Mouse (Mus musculus) limb, embryonic 13.5 days (tissue): ENCODE results near the gene Map4k4. TPM values are rescaled to one million over a fixed set of nuclear protein-coding genes. Genes with fewer than 3 reads are reported as not detected.

Source experiments
- ATAC-seq: fragments of 200-750 bp; cut with Nextera tagmentation; 2 replicates; pipeline ENCODE4 v1.8.0; 2017; ENCODE audit warnings: low read depth, moderate number of reproducible peaks, moderate TSS enrichment; ENCODE audit not compliant: low FRiP score
- H3K27ac ChIP-seq: fragments of 300-500 bp; sonication (generic); 2 replicates; pipeline ENCODE4 v1.5.1; 2015; ENCODE audit warnings: inconsistent platforms, mild to moderate bottlenecking, moderate library complexity
- H3K27me3 ChIP-seq: fragments of 300-500 bp; sonication (generic); 2 replicates; pipeline ENCODE4 v1.6.1; 2015; ENCODE audit warnings: mild to moderate bottlenecking, inconsistent platforms
- H3K36me3 ChIP-seq: fragments of 300-500 bp; sonication (generic); 2 replicates; pipeline ENCODE4 v1.6.1; 2015; ENCODE audit warnings: inconsistent platforms, mild to moderate bottlenecking, moderate library complexity
- H3K4me1 ChIP-seq: fragments of 300-500 bp; sonication (generic); 2 replicates; pipeline ENCODE4 v1.6.1; 2015; ENCODE audit warnings: inconsistent platforms
- H3K4me2 ChIP-seq: fragments of 300-500 bp; sonication (generic); replicated peaks from 2 replicates; pipeline ENCODE4 v1.6.1; 2015; ENCODE audit warnings: inconsistent platforms, mild to moderate bottlenecking, moderate library complexity
- H3K4me3 ChIP-seq: fragments of 300-500 bp; sonication (generic); 2 replicates; pipeline ENCODE4 v1.5.1; 2015; ENCODE audit warnings: moderate library complexity, mild to moderate bottlenecking, inconsistent platforms
- H3K9ac ChIP-seq: fragments of 300-500 bp; sonication (generic); 2 replicates; pipeline ENCODE4 v1.6.1; 2015; ENCODE audit warnings: mild to moderate bottlenecking, inconsistent platforms
- H3K9me3 ChIP-seq: fragments of 300-500 bp; sonication (generic); 2 replicates; pipeline ENCODE4 v1.6.1; 2016; ENCODE audit warnings: inconsistent platforms
- WGBS: fragments of 180-500 bp; shearing (Covaris S2); methylation state at CpG from one replicate; pipeline ENCODE4 v1.1.7; 2015; 5-methylcytosine and 5-hydroxymethylcytosine counted together
- polyA plus RNA-seq: library from polyadenylated mRNA; unstranded; fragments of >200 nt; fragmentation: Nextera tagmentation; extraction: Ambion mirVana; gene quantifications from 2 replicates; pipeline ENCODE4 v1.2.1, GENCODE M21; 2015

Gene Map4k4
- polyA plus RNA-seq, 1 experiment from 2014 or later: 49.3 TPM

- Histone ChIP-seq H3K4me2 (no peak overlapping the region), H3K27me3 (no peaks in the 10 kb centered on the region), H3K9ac (no peak overlapping the region), H3K9me3 (no peaks in the 10 kb centered on the region), H3K36me3 (no peaks in the 10 kb centered on the region), H3K4me3 (no peak overlapping the region), H3K4me1 (peaks cover 95% of the 10 kb centered on the region), H3K27ac (no peak overlapping the region)
- no peak for ATAC-seq
- 76% methylated on average over 5 of the region's 5 CpGs for WGBS
Observed at GRCm38 (mm10) chr1:39956712-39957111, 56.0 kb downstream of the Map4k4 start.

DNA sequence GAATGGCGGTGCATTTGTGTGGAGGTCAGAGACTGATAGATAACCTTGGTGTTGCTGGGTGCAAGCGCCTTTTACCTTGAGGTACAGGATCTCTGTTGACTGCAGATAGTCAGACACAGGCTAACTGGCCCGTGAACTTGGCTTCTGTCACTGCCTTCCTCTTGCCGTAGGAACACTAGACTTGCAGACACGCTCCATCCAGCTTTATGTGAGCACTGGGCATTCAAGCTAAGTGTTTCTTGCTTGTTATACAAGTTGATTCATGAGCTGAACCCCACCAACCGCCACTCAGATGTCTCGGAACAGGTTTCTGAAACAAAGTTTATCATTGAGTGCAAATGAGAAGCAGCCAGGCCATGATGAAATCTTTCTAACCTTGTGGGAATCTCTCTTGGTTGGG, 57.3 kb downstream of the Map4k4 start:
- WGBS: 76% methylated on average over 7 of the region's 7 CpGs
- ATAC-seq: no peak
- Histone ChIP-seq H3K9me3 (no peaks in the 10 kb centered on the region), H3K4me3 (no peak overlapping the region), H3K4me1 (peaks cover 95% of the 10 kb centered on the region), H3K36me3 (peaks cover 11% of the 10 kb centered on the region), H3K27ac (no peak overlapping the region), H3K9ac (no peak overlapping the region), H3K27me3 (no peaks in the 10 kb centered on the region), H3K4me2 (no peak overlapping the region)

GRCm38 (mm10) chr1:39960623-39961022, 59.9 kb downstream of the Map4k4 start:
- ATAC-seq: no peak
- WGBS: 95% methylated on average over 1 of the region's 1 CpGs
- no peak overlapping the region for H3K9ac ChIP-seq
- H3K27ac ChIP-seq: no peak overlapping the region
- no peak overlapping the region for H3K4me2 ChIP-seq
- H3K9me3 ChIP-seq: no peaks in the 10 kb centered on the region
- no peaks in the 10 kb centered on the region for H3K27me3 ChIP-seq
- no peak overlapping the region for H3K4me3 ChIP-seq
- peaks cover 83% of the 10 kb centered on the region for H3K4me1 ChIP-seq
- H3K36me3 ChIP-seq: peaks cover 27% of the 10 kb centered on the region

DNA sequence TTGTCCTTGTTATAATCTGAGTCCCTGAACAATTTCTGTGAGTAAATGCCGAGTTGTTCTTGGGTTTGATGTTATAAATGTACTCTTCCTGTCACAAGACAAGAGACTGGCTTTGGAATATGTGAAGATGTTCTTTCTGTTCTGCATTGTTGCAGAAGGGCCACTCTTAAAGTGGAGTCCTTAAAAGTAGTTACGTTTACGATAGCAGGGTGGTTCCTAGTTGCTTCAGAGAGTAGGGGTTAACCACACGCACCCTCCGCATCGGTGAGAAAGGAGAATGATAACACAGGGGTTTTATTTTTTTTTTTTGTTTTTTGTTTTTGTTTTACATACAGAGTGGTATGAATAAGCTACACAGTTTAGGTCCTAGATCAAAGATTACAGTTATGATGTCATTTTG, 60.4 kb downstream of the Map4k4 start:
- Histone ChIP-seq H3K4me3 (no peak overlapping the region), H3K9me3 (no peaks in the 10 kb centered on the region), H3K4me2 (no peak overlapping the region), H3K36me3 (peaks cover 28% of the 10 kb centered on the region), H3K4me1 (peaks cover 78% of the 10 kb centered on the region), H3K27ac (no peak overlapping the region), H3K9ac (no peak overlapping the region), H3K27me3 (no peaks in the 10 kb centered on the region)
- 89% methylated on average over 6 of the region's 6 CpGs for WGBS
- ATAC-seq: no peak

- peaks cover 66% of the 10 kb centered on the region for H3K4me1 ChIP-seq
- H3K9ac ChIP-seq: no peak overlapping the region
- 49% methylated on average over 4 of the region's 4 CpGs for WGBS
- H3K36me3 ChIP-seq: peaks cover 32% of the 10 kb centered on the region
- peak; percentile 14; the same call in 1 of the 2 replicates for ATAC-seq
- H3K9me3 ChIP-seq: no peaks in the 10 kb centered on the region
- H3K4me2 ChIP-seq: no peak overlapping the region
- peak overlapping the region; percentile 65; the same call in 1 of the 2 replicates for H3K27ac ChIP-seq
- no peaks in the 10 kb centered on the region for H3K27me3 ChIP-seq
- H3K4me3 ChIP-seq: no peak overlapping the region
Observed at GRCm38 (mm10) chr1:39962321-39962720, 61.6 kb downstream of the Map4k4 start.

DNA sequence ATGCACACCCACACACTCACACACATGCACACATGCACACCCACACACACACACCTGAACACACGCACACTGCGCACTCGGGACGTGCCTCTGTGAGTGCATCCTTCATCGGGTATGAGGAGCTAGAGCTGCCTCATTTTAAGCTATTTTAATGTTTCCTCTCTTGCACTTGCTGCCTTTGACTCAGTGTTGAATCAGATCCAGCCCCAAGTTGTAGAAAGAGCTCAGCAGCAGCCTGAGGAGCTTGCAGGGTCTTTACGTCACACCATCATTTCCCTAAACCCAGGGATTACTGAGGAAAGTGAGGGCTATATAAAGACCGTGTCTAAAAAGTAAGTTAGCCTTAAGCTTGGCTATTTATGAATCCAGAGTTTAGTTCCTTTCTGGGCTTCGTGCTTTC, 62.1 kb downstream of the Map4k4 start:
- H3K27me3 ChIP-seq: no peaks in the 10 kb centered on the region
- peak overlapping the region; percentile 65; the same call in 1 of the 2 replicates for H3K27ac ChIP-seq
- no peak overlapping the region for H3K9ac ChIP-seq
- WGBS: 75% methylated on average over 8 of the region's 8 CpGs
- no peaks in the 10 kb centered on the region for H3K9me3 ChIP-seq
- ATAC-seq: peak; percentile 66
- no peak overlapping the region for H3K4me3 ChIP-seq
- H3K4me1 ChIP-seq: peaks cover 61% of the 10 kb centered on the region
- no peak overlapping the region for H3K4me2 ChIP-seq
- peaks cover 33% of the 10 kb centered on the region for H3K36me3 ChIP-seq

GRCm38 (mm10) chr1:39963821-39964220, 63.1 kb downstream of the Map4k4 start:
- H3K9me3 ChIP-seq: no peaks in the 10 kb centered on the region
- ATAC-seq: no peak
- H3K36me3 ChIP-seq: peaks cover 38% of the 10 kb centered on the region
- peaks cover 52% of the 10 kb centered on the region for H3K4me1 ChIP-seq
- no peaks in the 10 kb centered on the region for H3K27me3 ChIP-seq
- 0 out of 2 replicates have a peak overlapping the region, but pooled peaks have one; percentile 39 for H3K27ac ChIP-seq
- no peak overlapping the region for H3K4me3 ChIP-seq
- H3K9ac ChIP-seq: 0 out of 2 replicates have a peak overlapping the region, but pooled peaks have one; percentile 25
- WGBS: 66% methylated on average over 3 of the region's 3 CpGs
- H3K4me2 ChIP-seq: no peak overlapping the region

DNA sequence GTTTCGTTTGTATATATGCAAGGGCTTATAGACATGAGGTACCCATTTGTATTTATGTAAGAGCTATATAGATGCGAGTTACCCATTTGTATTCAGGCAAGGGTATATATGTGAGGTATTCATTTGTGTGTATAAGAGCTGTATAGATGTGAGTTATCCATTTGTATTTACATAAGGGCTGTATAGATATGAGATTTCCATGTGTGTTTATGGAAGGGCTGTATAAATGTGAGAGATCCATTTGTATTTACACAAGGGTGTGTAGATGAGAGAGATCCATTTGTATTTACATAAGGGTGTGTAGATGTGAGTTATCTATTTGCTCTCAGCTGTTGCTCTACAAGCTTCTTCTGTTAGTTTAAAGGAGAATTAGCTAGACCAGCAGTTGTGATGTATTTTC, 63.7 kb downstream of the Map4k4 start:
- WGBS: 88% methylated on average over 2 of the region's 2 CpGs
- H3K4me1 ChIP-seq: peaks cover 51% of the 10 kb centered on the region
- no peaks in the 10 kb centered on the region for H3K27me3 ChIP-seq

GRCm38 (mm10) chr1:39965461-39965860, 64.7 kb downstream of the Map4k4 start:
- WGBS: 63% methylated on average over 3 of the region's 3 CpGs
- Histone ChIP-seq H3K27ac (no peak overlapping the region), H3K9ac (no peak overlapping the region), H3K4me1 (peaks cover 49% of the 10 kb centered on the region), H3K36me3 (peaks cover 45% of the 10 kb centered on the region), H3K4me3 (no peak overlapping the region), H3K9me3 (no peaks in the 10 kb centered on the region), H3K4me2 (no peak overlapping the region), H3K27me3 (no peaks in the 10 kb centered on the region)
- no peak for ATAC-seq

More for the DNA sequence above, 63.7 kb downstream of the Map4k4 start:
- Histone ChIP-seq H3K9ac (no peak overlapping the region), H3K4me2 (no peak overlapping the region), H3K36me3 (peaks cover 38% of the 10 kb centered on the region), H3K4me3 (no peak overlapping the region), H3K27ac (no peak overlapping the region), H3K9me3 (no peaks in the 10 kb centered on the region)
- ATAC-seq: no peak

- Histone ChIP-seq H3K4me1 (peaks cover 18% of the 10 kb centered on the region), H3K27me3 (no peaks in the 10 kb centered on the region), H3K36me3 (peaks cover 32% of the 10 kb centered on the region), H3K9me3 (no peaks in the 10 kb centered on the region), H3K4me2 (no peak overlapping the region), H3K27ac (no peak overlapping the region), H3K4me3 (no peak overlapping the region), H3K9ac (no peak overlapping the region)
- ATAC-seq: no peak
- 60% methylated on average over 7 of the region's 7 CpGs for WGBS
Observed at GRCm38 (mm10) chr1:39968999-39969398, 68.3 kb downstream of the Map4k4 start.

DNA sequence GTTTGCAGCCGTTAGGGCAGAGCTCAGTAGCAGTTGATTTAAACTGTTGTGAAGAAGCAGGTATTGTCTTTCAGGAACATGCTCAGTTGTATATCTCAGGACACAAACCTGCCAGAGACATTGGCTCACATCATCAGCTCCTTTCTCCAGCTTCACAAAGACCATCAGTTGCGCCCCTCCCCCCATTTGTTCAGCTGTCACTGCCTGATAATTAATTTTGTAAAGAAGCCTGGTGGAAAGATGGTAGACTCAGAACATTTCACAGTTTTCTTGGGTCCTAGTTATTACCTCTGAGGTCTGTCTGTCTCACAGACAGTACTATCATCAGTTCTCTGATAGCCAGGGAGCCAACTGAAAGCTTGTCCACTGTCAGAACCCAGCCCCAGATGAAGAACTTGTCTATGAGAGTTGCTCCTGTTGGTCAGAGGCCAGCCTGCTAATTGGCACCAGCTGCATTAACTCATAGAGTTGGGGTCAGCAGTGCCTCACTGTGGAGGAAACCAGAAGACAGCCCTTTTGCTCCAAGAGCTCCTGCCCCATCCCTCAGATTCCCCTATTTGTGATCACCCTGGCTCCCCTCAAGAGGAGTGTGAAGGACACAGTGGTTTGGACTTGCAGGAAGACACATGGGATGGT, 69.2 kb downstream of the Map4k4 start:
- no peak overlapping the region for H3K9ac ChIP-seq
- no peak for ATAC-seq

GRCm38 (mm10) chr1:39972411-39972810, 71.7 kb downstream of the Map4k4 start:
- Histone ChIP-seq H3K36me3 (peaks cover 52% of the 10 kb centered on the region), H3K9ac (no peak overlapping the region), H3K4me3 (no peak overlapping the region), H3K27ac (no peak overlapping the region), H3K27me3 (no peaks in the 10 kb centered on the region), H3K4me1 (peaks cover 17% of the 10 kb centered on the region), H3K9me3 (no peaks in the 10 kb centered on the region), H3K4me2 (no peak overlapping the region)
- ATAC-seq: peak; percentile 7; the same call in 1 of the 2 replicates
- WGBS: 80% methylated on average over 7 of the region's 7 CpGs

More for the DNA sequence above, 69.2 kb downstream of the Map4k4 start:
- 63% methylated on average over 2 of the region's 2 CpGs for WGBS
- Histone ChIP-seq H3K4me2 (no peak overlapping the region), H3K4me1 (peaks cover 17% of the 10 kb centered on the region), H3K36me3 (peaks cover 37% of the 10 kb centered on the region), H3K9me3 (no peaks in the 10 kb centered on the region), H3K4me3 (no peak overlapping the region), H3K27ac (no peak overlapping the region), H3K27me3 (no peaks in the 10 kb centered on the region)

- Histone ChIP-seq H3K27me3 (no peaks in the 10 kb centered on the region), H3K9me3 (no peaks in the 10 kb centered on the region), H3K27ac (no peak overlapping the region), H3K36me3 (peaks cover 59% of the 10 kb centered on the region), H3K9ac (no peak overlapping the region), H3K4me3 (no peak overlapping the region), H3K4me1 (peaks cover 15% of the 10 kb centered on the region), H3K4me2 (no peak overlapping the region)
- no peak for ATAC-seq
- 90% methylated on average over 4 of the region's 4 CpGs for WGBS
Observed at GRCm38 (mm10) chr1:39973911-39974310, 73.2 kb downstream of the Map4k4 start.
